24 mouse cellular contexts compared by ENCODE assay signal in the genomic region with DNA sequence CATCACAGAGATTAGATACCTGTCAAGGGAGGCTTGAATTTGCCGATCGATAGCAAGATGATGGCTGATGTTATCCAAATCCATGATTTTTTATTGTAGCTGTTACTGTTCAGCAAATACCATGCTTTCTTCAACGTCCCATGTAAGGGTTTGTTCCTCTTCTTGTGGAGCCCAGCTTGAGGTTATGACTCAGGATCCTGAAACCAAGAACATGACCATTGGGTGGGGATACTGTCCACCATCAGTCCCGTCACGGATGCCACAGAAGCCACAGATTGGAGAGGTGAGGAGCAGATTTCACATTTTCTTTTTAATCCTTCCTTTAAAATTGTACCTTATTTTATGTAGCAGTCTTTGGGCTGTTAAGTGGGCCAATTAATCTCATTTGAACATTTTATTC.
DNase-seq lines count a peak whose midpoint lies in the region; ATAC-seq lines count a peak whose summit lies in the region.
"Had no signal": no experiment of that assay in that cellular context is flagged by ENCODE, and none has a peak within 500 bp of the region (broad histone marks: within the 10 kb centered on the region; RNA-seq: fewer than 3 reads in every experiment).

No protein-coding gene starts in this region.

- H3K36me3 ChIP-seq in forebrain, embryonic 11.5 days (ENCODE audit: control insufficient read depth, insufficient read depth, low read length): no peaks in the 10 kb centered on the region
- H3K36me3 ChIP-seq: embryonic facial prominence, embryonic 10.5 days; embryonic facial prominence, embryonic 12.5 days; forebrain, embryonic 12.5 days; G1E had no signal

- peak; percentile 83 for ATAC-seq in common myeloid progenitor, adult 5-6 weeks (replicated peaks; ENCODE audit: low read depth, poor library complexity, severe bottlenecking)
- ATAC-seq in megakaryocyte, adult 5-6 weeks (ENCODE audit: poor library complexity, severe bottlenecking): peak; percentile 89
- ATAC-seq in forebrain, embryonic 11.5 days (replicated peaks; ENCODE audit: low FRiP score): no peak
- ATAC-seq: activated CD4-positive, CD25-positive, alpha-beta regulatory T cell, adult 4 months; CD4-positive, CD25-positive, alpha-beta regulatory T cell, adult 4 months; forebrain, embryonic 14.5 days; forebrain, embryonic 16.5 days; Patski had no signal

- no peaks in the 10 kb centered on the region for H3K9me3 ChIP-seq in forebrain, embryonic 11.5 days (ENCODE audit: control insufficient read depth, low read length)
- H3K9me3 ChIP-seq: embryonic facial prominence, embryonic 10.5 days; embryonic facial prominence, embryonic 12.5 days; forebrain, embryonic 12.5 days had no signal

- H3K4me2 ChIP-seq in forebrain, embryonic 11.5 days (ENCODE audit: low read depth, low read length, severe bottlenecking): no peak overlapping the region
- H3K4me2 ChIP-seq: embryonic facial prominence, embryonic 12.5 days; forebrain, embryonic 12.5 days had no signal

- no peak overlapping the region for H3K27ac ChIP-seq in forebrain, embryonic 11.5 days (ENCODE audit: low read depth, low read length)
- H3K27ac ChIP-seq: embryonic facial prominence, embryonic 10.5 days; embryonic facial prominence, embryonic 12.5 days; forebrain, embryonic 12.5 days had no signal

- H3K4me1 ChIP-seq in forebrain, embryonic 11.5 days (replicated peaks; ENCODE audit: control insufficient read depth, insufficient read depth, low read length): no peaks in the 10 kb centered on the region
- H3K4me1 ChIP-seq: embryonic facial prominence, embryonic 10.5 days; forebrain, embryonic 12.5 days had no signal

- DNase-seq in frontal cortex, adult 2 months (ENCODE audit: extremely low spot score in 1 of 2, low spot score in 1 of 2): no peak
- DNase-seq in spleen, adult 12 weeks (ENCODE audit: low spot score): no peak
- DNase-seq in forebrain, embryonic 11.5 days (ENCODE audit: low spot score): no peak
- DNase-seq: adrenal gland, adult 8-10 months; adrenal gland, postnatal 14 days; adrenal gland, postnatal 36 days; B cell, adult 2 months; cerebellum, adult 11-12 months; cerebellum, adult 2 months; cerebellum, adult 9-10 months; cerebellum, postnatal 10 days; cerebellum, postnatal 25 days had no signal

- no peak overlapping the region for H3K9ac ChIP-seq in forebrain, embryonic 11.5 days (ENCODE audit: low read length)
- H3K9ac ChIP-seq: embryonic facial prominence, embryonic 12.5 days; forebrain, embryonic 12.5 days had no signal

- H3K27me3 ChIP-seq in forebrain, embryonic 11.5 days (ENCODE audit: control insufficient read depth, insufficient read depth, low read length): no peaks in the 10 kb centered on the region
- H3K27me3 ChIP-seq: CH12.LX; embryonic facial prominence, embryonic 12.5 days; Patski had no signal

- H3K4me3 ChIP-seq in forebrain, embryonic 11.5 days (ENCODE audit: low read depth, low read length): no peak overlapping the region
- H3K4me3 ChIP-seq: embryonic facial prominence, embryonic 10.5 days; embryonic facial prominence, embryonic 12.5 days; forebrain, embryonic 12.5 days had no signal

- 91% methylated on average over 5 of the region's 5 CpGs for WGBS in forebrain, embryonic 11.5 days
